In the genomic region with DNA sequence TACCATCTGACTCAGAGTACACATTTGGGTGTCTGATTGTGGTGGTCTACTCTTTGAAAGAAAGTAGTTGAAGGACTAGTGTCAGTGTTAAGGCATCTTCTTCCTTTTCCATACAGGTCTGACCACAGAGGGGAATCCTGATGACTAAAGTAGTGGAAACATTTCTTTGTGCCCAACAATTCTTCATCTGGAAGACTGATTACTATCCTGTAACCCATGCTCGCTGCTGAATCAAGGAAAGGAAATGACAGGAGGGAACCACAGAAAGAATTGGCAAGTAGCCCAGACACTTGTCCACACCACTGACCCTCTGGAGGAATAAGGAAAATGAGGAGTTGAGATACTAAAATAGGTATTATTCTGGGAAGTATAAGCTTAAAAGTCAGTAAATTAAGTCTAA, we compare ENCODE assay signal across 23 mouse cellular contexts.
DNase-seq lines count a peak whose midpoint lies in the region; ATAC-seq and TF ChIP-seq lines count a peak whose summit lies in the region.
"Had no signal": no experiment of that assay in that cellular context is flagged by ENCODE, and none has a peak within 500 bp of the region (broad histone marks: within the 10 kb centered on the region; RNA-seq: fewer than 3 reads in every experiment).

No protein-coding gene starts in this region.

- no peaks in the 10 kb centered on the region for H3K36me3 ChIP-seq in embryonic facial prominence, embryonic 14.5 days (ENCODE audit: control insufficient read depth, insufficient read depth, low read length)
- no peaks in the 10 kb centered on the region for H3K36me3 ChIP-seq in embryonic facial prominence, embryonic 10.5 days (replicated peaks)
- no peaks in the 10 kb centered on the region for H3K36me3 ChIP-seq in kidney, embryonic 16.5 days (ENCODE audit: insufficient read depth, low read length)
- no peaks in the 10 kb centered on the region for H3K36me3 ChIP-seq in midbrain, postnatal 0 days (ENCODE audit: insufficient read depth, low read length)
- H3K36me3 ChIP-seq in midbrain, embryonic 16.5 days (ENCODE audit: control insufficient read depth, insufficient read depth, low read length): no peaks in the 10 kb centered on the region
- H3K36me3 ChIP-seq: embryonic facial prominence, embryonic 13.5 days; forebrain, embryonic 10.5 days; G1E; heart, embryonic 13.5 days; hindbrain, embryonic 13.5 days had no signal

- no peak overlapping the region for H3K4me2 ChIP-seq in embryonic facial prominence, embryonic 14.5 days (ENCODE audit: low read depth, low read length)
- no peak overlapping the region for H3K4me2 ChIP-seq in kidney, embryonic 16.5 days (replicated peaks; ENCODE audit: low read depth, low read length)
- no peak overlapping the region for H3K4me2 ChIP-seq in midbrain, postnatal 0 days (ENCODE audit: low read depth, low read length, poor library complexity, severe bottlenecking)
- H3K4me2 ChIP-seq in midbrain, embryonic 16.5 days (ENCODE audit: low read length): no peak overlapping the region
- H3K4me2 ChIP-seq: embryonic facial prominence, embryonic 13.5 days; heart, embryonic 13.5 days; hindbrain, embryonic 13.5 days had no signal

- no peak overlapping the region for H3K27ac ChIP-seq in embryonic facial prominence, embryonic 14.5 days (replicated peaks; ENCODE audit: low read depth, low read length)
- no peak overlapping the region for H3K27ac ChIP-seq in embryonic facial prominence, embryonic 10.5 days (replicated peaks)
- H3K27ac ChIP-seq in kidney, embryonic 16.5 days (ENCODE audit: low read length): no peak overlapping the region
- H3K27ac ChIP-seq in midbrain, postnatal 0 days (ENCODE audit: low read depth, low read length): no peak overlapping the region
- no peak overlapping the region for H3K27ac ChIP-seq in midbrain, embryonic 16.5 days (ENCODE audit: low read length)
- H3K27ac ChIP-seq: embryonic facial prominence, embryonic 13.5 days; forebrain, embryonic 10.5 days; heart, embryonic 13.5 days; hindbrain, embryonic 13.5 days; hindbrain, postnatal 0 days had no signal

- DNase-seq in embryonic facial prominence, embryonic 14.5 days (ENCODE audit: low spot score): peak; percentile 14
- no peak for DNase-seq in embryonic facial prominence, embryonic 10.5 days (ENCODE audit: low spot score)
- DNase-seq in kidney, postnatal 14 days: peak; percentile 6
- peak; percentile 1 for DNase-seq in midbrain, postnatal 0 days (ENCODE audit: low spot score)
- DNase-seq in fibroblast of lung, adult 2 months (ENCODE audit: low read depth): peak; percentile 2
- DNase-seq: adrenal gland, postnatal 14 days; B cell, adult 2 months; cerebellum, adult 2 months; cerebellum, postnatal 25 days; gastrocnemius, postnatal 36 days; heart, adult 11 months had no signal

- no peak overlapping the region for H3K9ac ChIP-seq in embryonic facial prominence, embryonic 14.5 days (ENCODE audit: low read depth, low read length)
- H3K9ac ChIP-seq in kidney, embryonic 16.5 days (replicated peaks; ENCODE audit: low read length): no peak overlapping the region
- no peak overlapping the region for H3K9ac ChIP-seq in midbrain, postnatal 0 days (replicated peaks; ENCODE audit: low read length, poor library complexity, severe bottlenecking)
- H3K9ac ChIP-seq in midbrain, embryonic 16.5 days (ENCODE audit: low read depth, low read length): no peak overlapping the region
- H3K9ac ChIP-seq: embryonic facial prominence, embryonic 13.5 days; heart, embryonic 13.5 days; hindbrain, embryonic 13.5 days had no signal

- TF ChIP-seq CTCF in midbrain, postnatal 0 days (IDR thresholded peaks at IDR 0.05): no peak

- no peaks in the 10 kb centered on the region for H3K27me3 ChIP-seq in embryonic facial prominence, embryonic 14.5 days (replicated peaks; ENCODE audit: control insufficient read depth, insufficient read depth, low read length)
- no peaks in the 10 kb centered on the region for H3K27me3 ChIP-seq in embryonic facial prominence, embryonic 10.5 days (replicated peaks; ENCODE audit: low read depth, poor library complexity, severe bottlenecking)
- no peaks in the 10 kb centered on the region for H3K27me3 ChIP-seq in kidney, embryonic 16.5 days (ENCODE audit: insufficient read depth, low read length)
- H3K27me3 ChIP-seq in midbrain, postnatal 0 days (ENCODE audit: insufficient read depth, low read length): no peaks in the 10 kb centered on the region
- H3K27me3 ChIP-seq in midbrain, embryonic 16.5 days (ENCODE audit: control insufficient read depth, insufficient read depth, low read depth, low read length): no peaks in the 10 kb centered on the region
- H3K27me3 ChIP-seq: embryonic facial prominence, embryonic 13.5 days; heart, embryonic 13.5 days; hindbrain, embryonic 13.5 days had no signal

- H3K9me3 ChIP-seq in embryonic facial prominence, embryonic 14.5 days (ENCODE audit: control insufficient read depth, low read length): no peaks in the 10 kb centered on the region
- no peaks in the 10 kb centered on the region for H3K9me3 ChIP-seq in embryonic facial prominence, embryonic 10.5 days
- H3K9me3 ChIP-seq in kidney, embryonic 16.5 days (ENCODE audit: low read length): no peaks in the 10 kb centered on the region
- H3K9me3 ChIP-seq in midbrain, postnatal 0 days (ENCODE audit: low read length): no peaks in the 10 kb centered on the region
- no peaks in the 10 kb centered on the region for H3K9me3 ChIP-seq in midbrain, embryonic 16.5 days (replicated peaks; ENCODE audit: control insufficient read depth, low read length, poor library complexity, severe bottlenecking)
- H3K9me3 ChIP-seq: embryonic facial prominence, embryonic 13.5 days; forebrain, embryonic 10.5 days; G1E; heart, embryonic 13.5 days; hindbrain, embryonic 13.5 days had no signal

- H3K4me3 ChIP-seq in embryonic facial prominence, embryonic 14.5 days (ENCODE audit: low read depth, low read length): no peak overlapping the region
- H3K4me3 ChIP-seq in embryonic facial prominence, embryonic 10.5 days: no peak overlapping the region
- no peak overlapping the region for H3K4me3 ChIP-seq in kidney, embryonic 16.5 days (ENCODE audit: low read length)
- no peak overlapping the region for H3K4me3 ChIP-seq in midbrain, postnatal 0 days (ENCODE audit: low read depth, low read length)
- no peak overlapping the region for H3K4me3 ChIP-seq in midbrain, embryonic 16.5 days (ENCODE audit: low read depth, low read length)
- H3K4me3 ChIP-seq: embryonic facial prominence, embryonic 13.5 days; forebrain, embryonic 10.5 days; heart, embryonic 13.5 days; hindbrain, embryonic 13.5 days had no signal

- no peak for ATAC-seq in embryonic facial prominence, embryonic 14.5 days (ENCODE audit: low read depth)
- no peak for ATAC-seq in kidney, embryonic 16.5 days (ENCODE audit: low FRiP score, low TSS enrichment)
- no peak for ATAC-seq in midbrain, postnatal 0 days (ENCODE audit: low FRiP score)
- ATAC-seq in midbrain, embryonic 16.5 days: no peak
- no peak for ATAC-seq in frontal cortex, adult (ENCODE audit: low TSS enrichment)
- ATAC-seq: activated CD4-positive, CD25-positive, alpha-beta regulatory T cell, adult 4 months; CD4-positive, CD25-positive, alpha-beta regulatory T cell, adult 4 months; forebrain, embryonic 14.5 days; hindbrain, postnatal 0 days had no signal

- 50% methylated on average over 1 of the region's 1 CpGs for WGBS in embryonic facial prominence, embryonic 14.5 days
- WGBS in embryonic facial prominence, embryonic 10.5 days: 92% methylated on average over 1 of the region's 1 CpGs
- 38% methylated on average over 1 of the region's 1 CpGs for WGBS in kidney, embryonic 16.5 days
- WGBS in midbrain, postnatal 0 days: 72% methylated on average over 1 of the region's 1 CpGs
- 73% methylated on average over 1 of the region's 1 CpGs for WGBS in midbrain, embryonic 16.5 days

- no peaks in the 10 kb centered on the region for H3K4me1 ChIP-seq in embryonic facial prominence, embryonic 14.5 days (ENCODE audit: control insufficient read depth, insufficient read depth, low read length)
- no peaks in the 10 kb centered on the region for H3K4me1 ChIP-seq in embryonic facial prominence, embryonic 10.5 days
- H3K4me1 ChIP-seq in kidney, embryonic 16.5 days (ENCODE audit: insufficient read depth, low read length): no peaks in the 10 kb centered on the region
- no peaks in the 10 kb centered on the region for H3K4me1 ChIP-seq in midbrain, postnatal 0 days (ENCODE audit: insufficient read depth, low read length)
- H3K4me1 ChIP-seq in midbrain, embryonic 16.5 days (ENCODE audit: control insufficient read depth, insufficient read depth, low read length): no peaks in the 10 kb centered on the region
- H3K4me1 ChIP-seq: embryonic facial prominence, embryonic 13.5 days; forebrain, embryonic 10.5 days; hindbrain, embryonic 13.5 days had no signal
